Mouse (Mus musculus) C2C12 (cell line): ENCODE data around the gene Fam169b. TPM values are rescaled to one million over a fixed set of nuclear protein-coding genes. Genes with fewer than 3 reads are reported as not detected.

Source experiments
- H3K27me3 ChIP-seq: one replicate; pipeline ENCODE4 v1.6.1; 2011; ENCODE audit not compliant: control insufficient read depth, insufficient read depth, insufficient read length
- H3K36me3 ChIP-seq: one replicate; pipeline ENCODE4 v1.6.1; 2011; ENCODE audit not compliant: control insufficient read depth, insufficient read depth
- H3K4me3 ChIP-seq: one replicate; pipeline ENCODE4 v1.5.1; 2011; ENCODE audit warnings: mild to moderate bottlenecking, control low read depth; ENCODE audit not compliant: poor library complexity, insufficient read depth, severe bottlenecking
- H3K79me2 ChIP-seq: one replicate; pipeline ENCODE4 v1.6.1; 2011; ENCODE audit not compliant: control insufficient read depth, insufficient read depth
- H3K79me3 ChIP-seq: one replicate; pipeline ENCODE4 v1.6.1; 2011; ENCODE audit warnings: low read depth, control low read depth
- H3ac ChIP-seq: one replicate; pipeline ENCODE3; 2011; ENCODE audit warnings: low read depth; ENCODE audit not compliant: control insufficient read depth, insufficient read length
- CEBPB ChIP-seq: IDR thresholded peaks from one replicate; pipeline ENCODE4 v1.6.1; 2011; ENCODE audit warnings: low read depth, mild to moderate bottlenecking, control low read depth, moderate library complexity
- CTCF ChIP-seq: IDR thresholded peaks from one replicate; pipeline ENCODE4 v1.5.1; 2011; ENCODE audit not compliant: control insufficient read depth, insufficient read depth, insufficient read length
- FOSL1 ChIP-seq: IDR thresholded peaks from one replicate; pipeline ENCODE4 v1.8.0; 2011; ENCODE audit warnings: mild to moderate bottlenecking, low read length; ENCODE audit not compliant: poor library complexity, insufficient read depth, severe bottlenecking
- MAX ChIP-seq: IDR thresholded peaks from one replicate; pipeline ENCODE4 v1.6.1; 2011; ENCODE audit warnings: mild to moderate bottlenecking, control low read depth
- MYOD1 ChIP-seq: IDR thresholded peaks from one replicate; pipeline ENCODE4 v1.6.1; 2011; ENCODE audit warnings: low read depth; ENCODE audit not compliant: control insufficient read depth, insufficient read length
- MYOG ChIP-seq: IDR thresholded peaks from one replicate; pipeline ENCODE4 v1.6.1; 2011; ENCODE audit not compliant: control insufficient read depth, insufficient read length; ENCODE audit errors: extremely low read depth
- USF1 ChIP-seq: IDR thresholded peaks from one replicate; pipeline ENCODE4 v1.6.1; 2011; ENCODE audit warnings: low read depth, mild to moderate bottlenecking, control low read depth, moderate library complexity
- polyA plus RNA-seq: library from polyadenylated mRNA; unstranded; fragments of >200 nt; fragmentation: generic; extraction: Trizol; gene quantifications from one replicate; pipeline ENCODE4 v1.2.1, GENCODE M21; 2012; ENCODE audit warnings: missing spikeins

Fam169b gene
- polyA plus RNA-seq, 1 experiment: 0.06 TPM

GRCm38 (mm10) chr7:68337080-68337781, 63.6 kb downstream of the Fam169b start:
- H3K4me3 ChIP-seq: no peak overlapping the region
- no peaks in the 10 kb centered on the region for H3K79me2 ChIP-seq
- no peaks in the 10 kb centered on the region for H3K27me3 ChIP-seq
- no peaks in the 10 kb centered on the region for H3K36me3 ChIP-seq
- no peaks in the 10 kb centered on the region for H3K79me3 ChIP-seq
- no peak overlapping the region for H3ac ChIP-seq
- TF ChIP-seq MYOD1 (no peak), CEBPB (no peak), MAX (no peak), FOSL1 (no peak), USF1 (no peak)

- no peaks in the 10 kb centered on the region for H3K79me3 ChIP-seq
- no peak overlapping the region for H3ac ChIP-seq
- H3K36me3 ChIP-seq: no peaks in the 10 kb centered on the region
- TF ChIP-seq MYOD1 (no peak), USF1 (no peak), FOSL1 (no peak), CEBPB (no peak), MYOG (no peak), CTCF (no peak), MAX (no peak)
- H3K4me3 ChIP-seq: no peak overlapping the region
- H3K79me2 ChIP-seq: no peaks in the 10 kb centered on the region
- no peaks in the 10 kb centered on the region for H3K27me3 ChIP-seq
Measured at GRCm38 (mm10) chr7:68338680-68339079, 65.0 kb downstream of the Fam169b start.

GRCm38 (mm10) chr7:68344561-68344960, 70.9 kb downstream of the Fam169b start:
- Histone ChIP-seq H3K4me3 (no peak overlapping the region), H3ac (no peak overlapping the region), H3K79me3 (no peaks in the 10 kb centered on the region), H3K36me3 (no peaks in the 10 kb centered on the region), H3K79me2 (no peaks in the 10 kb centered on the region), H3K27me3 (no peaks in the 10 kb centered on the region)
- TF ChIP-seq FOSL1 (no peak), MYOD1 (no peak), CTCF (no peak), CEBPB (no peak), MYOG (no peak), USF1 (no peak), MAX (no peak)

- no peaks in the 10 kb centered on the region for H3K27me3 ChIP-seq
- H3K36me3 ChIP-seq: no peaks in the 10 kb centered on the region
- H3ac ChIP-seq: no peak overlapping the region
- no peak for TF ChIP-seq CEBPB
- TF ChIP-seq CTCF: no peak
- no peak for TF ChIP-seq MYOD1
- no peak for TF ChIP-seq MAX
- no peak for TF ChIP-seq MYOG
- TF ChIP-seq USF1: no peak
- no peak for TF ChIP-seq FOSL1
- no peaks in the 10 kb centered on the region for H3K79me3 ChIP-seq
- H3K4me3 ChIP-seq: no peak overlapping the region
- no peaks in the 10 kb centered on the region for H3K79me2 ChIP-seq
Measured at GRCm38 (mm10) chr7:68345963-68346362, 72.3 kb downstream of the Fam169b start.

DNA sequence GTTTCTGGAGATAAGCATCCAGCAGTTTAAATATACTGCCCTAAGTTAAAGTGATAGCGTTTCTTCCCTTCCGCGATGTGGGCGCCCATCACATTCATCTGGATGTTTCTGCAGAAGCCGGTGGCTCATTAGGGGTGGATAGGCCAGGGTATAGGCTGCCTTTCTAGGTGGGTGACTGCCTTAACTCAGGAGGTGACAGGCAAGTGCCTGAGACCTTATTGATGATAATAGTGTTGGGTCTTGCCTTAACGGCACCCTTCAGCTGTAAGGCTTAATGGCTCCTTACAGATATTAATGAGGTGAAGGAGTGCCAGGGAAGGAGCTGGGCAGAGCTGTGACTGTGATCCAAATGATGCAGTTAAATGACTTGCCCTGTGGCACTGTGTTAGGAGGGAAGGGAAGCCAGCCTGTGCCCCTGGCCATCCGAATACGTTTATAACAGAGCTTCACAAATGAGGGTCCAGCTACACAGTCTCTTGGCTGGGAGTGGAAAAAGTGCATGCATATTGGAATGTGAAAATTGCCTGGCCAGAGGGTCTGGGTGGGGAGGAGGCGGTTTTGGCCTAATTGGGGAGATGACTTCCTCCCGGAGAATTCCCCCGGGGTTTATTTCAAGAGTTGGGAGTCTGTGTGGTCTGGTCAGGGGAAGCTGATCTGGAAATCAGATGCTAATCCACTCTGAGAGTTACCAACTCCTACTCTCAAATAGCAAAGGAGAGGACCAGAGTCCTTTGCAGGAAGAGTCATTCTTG, 81.9 kb downstream of the Fam169b start:
- H3K79me3 ChIP-seq: no peaks in the 10 kb centered on the region
- H3K4me3 ChIP-seq: no peak overlapping the region
- H3ac ChIP-seq: no peak overlapping the region
- TF ChIP-seq USF1 (no peak), CTCF (no peak), MYOD1 (no peak), FOSL1 (no peak), MAX (no peak), MYOG (no peak), CEBPB (no peak)
- H3K27me3 ChIP-seq: peaks cover 6% of the 10 kb centered on the region
- no peaks in the 10 kb centered on the region for H3K79me2 ChIP-seq
- no peaks in the 10 kb centered on the region for H3K36me3 ChIP-seq
